Mouse (Mus musculus) liver, postnatal 0 days (tissue): ENCODE results near the gene Pom121l2.

Experiments
- CTCF ChIP-seq: sonication (generic); IDR thresholded peaks from 2 replicates; pipeline ENCODE4 v1.5.1; 2016; ENCODE audit warnings: antibody characterized with exemption, low read depth
- EP300 ChIP-seq: IDR thresholded peaks from 2 replicates; pipeline ENCODE4 v1.6.1; 2016; ENCODE audit warnings: antibody characterized with exemption, low read depth, mild to moderate bottlenecking

GRCm38 (mm10) chr13:21981803-21982193 lies 804 bp downstream of the Pom121l2 start:
- TF ChIP-seq CTCF: no peak
- no peak for TF ChIP-seq EP300
